Mouse (Mus musculus) CH12.LX (cell line): ENCODE results near the gene Cxcr5.

ENCODE experiments used
- CTCF ChIP-seq, 2 experiments: IDR thresholded peaks in 1 of 2; conservative IDR thresholded peaks in 1 of 2; 2 replicates each; pipeline ENCODE4 v1.5.1; 2011 to 2012; ENCODE audit warnings: low read depth in 2 of 2, low read length in 2 of 2, improper control_type of control experiment in 1 of 2, inconsistent platforms in 1 of 2, mild to moderate bottlenecking in 1 of 2, moderate library complexity in 1 of 2
- JUND ChIP-seq: conservative IDR thresholded peaks from 2 replicates; pipeline ENCODE4 v1.6.1; 2011; ENCODE audit warnings: low read depth, low read length, improper control_type of control experiment
- MXI1 ChIP-seq: IDR thresholded peaks from 2 replicates; pipeline ENCODE4 v1.6.1; 2011; ENCODE audit warnings: mild to moderate bottlenecking, low read depth, low read length, improper control_type of control experiment
- POLR2A ChIP-seq: IDR thresholded peaks from 2 replicates; pipeline ENCODE4 v1.6.1; 2011; ENCODE audit warnings: low read depth, mild to moderate bottlenecking, improper control_type of control experiment, low read length
- POLR2AphosphoS2 ChIP-seq: IDR thresholded peaks from 2 replicates; pipeline ENCODE4 v1.6.1; 2011; ENCODE audit warnings: low read depth, low read length, improper control_type of control experiment
- RCOR1 ChIP-seq: conservative IDR thresholded peaks from 2 replicates; pipeline ENCODE4 v1.6.1; 2012; ENCODE audit warnings: low read depth, mild to moderate bottlenecking, inconsistent platforms, low read length, improper control_type of control experiment
- TBP ChIP-seq: conservative IDR thresholded peaks from 2 replicates; pipeline ENCODE4 v1.6.1; 2011; ENCODE audit warnings: low read depth, low read length, improper control_type of control experiment
- UBTF ChIP-seq: IDR thresholded peaks from 2 replicates; pipeline ENCODE4 v1.6.1; 2012; ENCODE audit warnings: low read depth, mild to moderate bottlenecking, inconsistent platforms, low read length, improper control_type of control experiment, moderate library complexity
- USF1 ChIP-seq: IDR thresholded peaks from 2 replicates; pipeline ENCODE4 v1.6.1; 2014; ENCODE audit warnings: low read depth, mild to moderate bottlenecking, inconsistent platforms, low read length, improper control_type of control experiment
- ZNF384 ChIP-seq: IDR thresholded peaks from 2 replicates; pipeline ENCODE4 v1.6.1; 2012; ENCODE audit warnings: low read depth, low read length, improper control_type of control experiment, inconsistent platforms

DNA sequence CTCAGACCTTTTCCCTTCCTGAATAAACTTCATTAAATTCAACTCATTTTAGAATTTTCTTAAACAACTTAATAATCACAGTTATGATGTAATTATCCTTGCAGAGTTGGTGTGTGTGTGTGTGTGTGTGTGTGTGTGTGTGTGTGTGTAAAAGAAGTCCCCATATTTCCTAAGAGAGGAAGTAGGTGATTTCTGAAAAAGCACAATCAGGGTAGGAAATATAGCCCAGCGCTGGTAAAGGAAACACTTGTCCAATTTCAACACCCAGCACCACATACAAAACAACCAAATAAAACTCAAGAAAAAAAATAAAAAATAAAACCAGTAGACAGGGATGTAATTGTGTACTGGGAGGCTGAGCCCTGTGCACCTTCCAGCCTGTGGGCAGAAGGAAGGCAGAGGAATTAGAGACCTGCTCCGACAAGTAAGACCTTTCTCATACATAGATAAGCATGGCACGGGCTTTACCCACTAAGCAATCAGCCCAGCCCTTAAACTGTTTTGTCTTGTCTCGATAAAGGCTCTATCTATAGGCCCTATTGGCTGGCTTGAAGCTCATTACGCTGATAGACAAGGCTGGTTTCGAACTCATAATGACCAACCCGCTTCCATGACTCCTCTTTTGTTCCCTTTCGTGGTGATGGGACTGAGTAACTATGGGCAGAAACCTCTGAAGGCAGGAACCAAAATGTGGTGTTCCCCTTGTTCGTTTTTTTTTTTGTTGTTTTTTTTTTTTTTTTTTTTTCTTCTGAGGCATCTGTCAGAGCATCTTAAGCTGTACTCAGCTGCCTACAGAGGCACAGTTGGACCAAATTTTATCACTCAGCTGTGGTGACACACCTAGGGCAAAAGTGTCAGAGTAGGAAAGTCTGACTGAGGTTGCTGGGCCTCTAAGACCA is 25.8 kb upstream of the Cxcr5 start:
- TF ChIP-seq POLR2A (no peak), RCOR1 (no peak), ZNF384 (peak; percentile 80), UBTF (no peak), TBP (no peak), POLR2AphosphoS2 (no peak), JUND (no peak), USF1 (no peak), CTCF (conservative IDR thresholded peaks at IDR 0.05 in 1 of 2, IDR thresholded peaks at IDR 0.05 in 1 of 2; ENCODE audit: low read depth in 2 of 2, low read length in 2 of 2) (no peak), MXI1 (no peak)
